Mouse (Mus musculus): ENCODE results near the gene Pde8a.

The Pde8a gene

DNA sequence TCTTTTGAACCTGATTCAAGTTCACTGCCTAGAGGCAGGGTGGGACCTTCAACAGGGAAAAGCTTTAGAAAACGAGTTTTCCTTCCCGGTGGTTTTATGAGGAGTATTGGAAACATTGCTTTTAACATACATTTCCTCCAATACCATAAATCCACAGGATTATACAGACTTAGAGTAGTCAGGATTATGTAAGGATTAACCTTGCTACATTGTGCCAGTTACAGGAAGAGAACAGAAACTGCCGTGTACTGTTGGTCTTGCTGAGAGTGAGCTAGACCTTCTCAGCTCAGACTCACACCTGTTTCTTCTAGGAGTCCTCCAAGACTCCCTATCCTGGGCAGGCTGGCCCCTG, 125.1 kb downstream of the Pde8a start:
- DNase-seq (ENCODE audit: low spot score) = no peak

- DNase-seq (ENCODE audit: low spot score) = peak; percentile 68
Observed at GRCm38 (mm10) chr7:81339783-81340182, 126.4 kb downstream of the Pde8a start.

DNA sequence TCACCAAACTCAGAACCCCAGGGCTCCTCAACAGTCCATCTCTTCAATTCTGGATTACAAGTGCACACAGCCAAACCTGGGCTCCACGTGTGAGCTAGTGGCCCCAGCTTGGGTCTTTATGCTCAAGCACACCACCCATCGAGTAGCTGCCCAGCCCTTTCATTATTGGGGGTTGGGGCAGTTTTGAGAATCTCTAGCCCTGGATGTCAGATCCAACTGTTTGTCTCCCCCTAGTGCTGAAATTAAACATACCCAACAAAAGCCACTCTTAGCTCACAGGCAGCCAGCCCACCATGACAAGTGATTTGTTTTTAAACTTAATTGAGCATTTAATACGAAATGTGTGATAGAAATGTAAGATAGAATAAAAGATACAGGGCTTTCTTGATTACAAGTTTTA, 128.2 kb downstream of the Pde8a start:
- no peak for DNase-seq (ENCODE audit: low spot score)

DNA sequence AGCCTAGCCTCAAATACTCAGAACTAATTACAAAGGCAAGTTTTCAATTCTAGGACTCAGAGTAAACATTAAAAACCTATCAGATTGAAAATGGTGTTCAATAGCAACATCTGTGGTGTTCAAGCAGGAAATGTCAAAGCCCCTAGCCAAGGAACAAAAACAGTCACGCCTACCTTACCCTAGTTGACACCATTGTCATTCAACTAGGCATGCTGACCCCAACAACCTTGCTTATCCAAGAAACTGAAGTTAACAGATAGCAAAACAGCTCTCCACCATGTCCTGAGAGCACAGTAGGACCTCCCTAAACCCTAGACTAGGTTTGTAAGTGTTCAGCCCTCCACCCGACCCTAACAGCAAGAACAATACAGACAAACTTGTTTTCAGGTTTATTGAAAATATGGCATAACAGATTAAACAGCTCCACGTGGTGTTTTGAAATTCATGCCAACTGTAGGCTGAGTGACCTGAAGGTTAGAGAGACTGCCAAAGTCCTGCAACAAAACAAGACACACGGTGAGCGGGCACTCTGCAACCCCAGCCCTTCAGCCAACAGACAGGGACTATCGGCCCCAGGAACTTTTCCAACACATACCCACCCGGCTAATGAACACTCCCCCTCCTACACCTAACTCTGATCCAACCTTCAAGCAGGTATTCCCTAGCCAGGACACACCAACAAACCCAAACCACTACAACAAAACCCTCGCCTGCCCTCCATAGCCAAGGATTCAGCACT, 129.1 kb downstream of the Pde8a start:
- no peak for DNase-seq (ENCODE audit: low spot score)

DNA sequence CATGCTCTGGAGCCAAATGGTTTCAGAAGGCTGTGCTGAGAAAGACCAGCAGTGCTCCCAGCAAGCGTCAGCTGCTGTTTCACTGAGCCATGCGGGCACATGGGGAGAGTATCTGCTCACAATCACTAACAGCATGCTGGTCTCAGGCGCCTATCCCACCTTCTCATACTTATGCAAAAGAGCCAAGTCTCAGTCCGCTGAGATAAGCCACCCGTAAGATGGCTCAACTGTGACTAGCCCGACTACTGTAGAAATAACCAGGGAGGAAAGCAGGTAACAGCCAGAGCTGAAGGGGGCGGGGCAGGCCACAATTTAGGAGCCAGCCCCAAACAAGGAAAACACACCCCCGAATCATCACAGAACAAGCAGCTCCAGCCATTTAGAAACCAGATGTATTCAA, 129.9 kb downstream of the Pde8a start:
- DNase-seq (ENCODE audit: low spot score) = peak; percentile 21

DNA sequence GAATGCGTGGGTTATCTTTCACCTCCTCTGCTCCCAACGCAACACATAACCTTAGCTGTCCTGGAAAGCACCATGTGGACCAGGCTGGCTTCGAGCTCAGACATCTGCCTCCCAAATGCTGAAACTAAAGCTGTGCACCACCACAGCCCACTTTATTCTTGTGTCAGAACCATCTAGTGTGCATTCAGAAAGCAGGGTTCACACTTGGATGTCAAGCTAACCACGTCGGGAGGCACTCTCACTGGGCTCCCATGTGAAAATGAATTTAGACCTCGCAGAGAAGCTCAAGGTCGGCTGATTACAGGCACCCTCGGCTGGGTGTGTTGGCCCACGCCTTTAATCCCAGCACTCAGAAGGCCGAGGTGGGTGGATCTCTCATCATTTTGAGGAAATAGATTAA, 130.4 kb downstream of the Pde8a start:
- DNase-seq (ENCODE audit: low spot score) = no peak

GRCm38 (mm10) chr7:81344544-81345446, 131.4 kb downstream of the Pde8a start, which contains the start of gene Rps17:
Gene Rps17, minus strand, starts transcription at chr7:81345254.
- DNase-seq (ENCODE audit: low spot score) = peak; percentile 94

GRCm38 (mm10) chr7:81345447-81346170, 132.2 kb downstream of the Pde8a start:
- no peak for DNase-seq (ENCODE audit: low spot score)

- no peak for DNase-seq (ENCODE audit: low spot score)
Observed at GRCm38 (mm10) chr7:81348206-81348605, 134.8 kb downstream of the Pde8a start.

GRCm38 (mm10) chr7:81351826-81352225, 138.4 kb downstream of the Pde8a start:
- no peak for DNase-seq (ENCODE audit: low spot score)

DNA sequence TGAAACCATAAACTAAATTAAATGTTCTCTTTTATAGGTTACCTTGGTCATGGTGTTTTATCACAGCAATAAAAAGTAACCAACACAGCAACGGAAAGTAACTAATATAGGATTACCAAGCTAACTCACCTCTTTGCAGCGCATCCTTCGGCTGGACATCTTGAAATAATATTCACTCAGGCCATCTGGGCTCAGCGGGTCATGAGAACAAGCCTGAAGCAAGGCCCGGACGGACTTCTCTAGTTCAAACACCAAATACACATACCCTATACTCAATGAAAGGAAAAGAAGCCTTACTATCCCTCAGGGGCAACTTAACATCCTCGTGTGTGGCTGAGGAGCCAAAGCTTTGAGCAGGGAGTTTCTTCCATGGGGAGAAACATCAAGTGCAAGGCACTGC, 142.3 kb downstream of the Pde8a start:
- DNase-seq (ENCODE audit: low spot score) = no peak

DNA sequence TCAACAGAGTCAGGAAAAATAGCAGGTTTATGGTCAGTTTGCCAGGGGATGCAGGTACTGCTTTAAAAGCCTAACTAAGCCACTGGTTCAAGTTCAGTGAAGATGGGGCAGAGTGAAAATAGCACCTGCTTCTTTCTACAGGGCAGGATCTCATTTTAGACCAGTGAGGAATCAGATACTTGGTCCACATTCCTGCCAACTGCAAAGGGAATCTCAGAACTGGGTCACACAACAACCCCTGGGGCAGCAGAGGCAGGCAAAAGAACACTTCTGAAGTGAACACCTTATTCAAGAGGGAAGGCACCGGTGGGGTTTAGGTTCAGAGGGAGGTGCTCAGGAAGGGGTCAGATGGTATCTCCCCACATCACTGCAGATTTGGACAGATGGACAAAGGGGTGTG, 143.0 kb downstream of the Pde8a start:
- no peak for DNase-seq (ENCODE audit: low spot score)

- no peak for DNase-seq (ENCODE audit: low spot score)
Observed at GRCm38 (mm10) chr7:81356975-81357374, 143.6 kb downstream of the Pde8a start.

DNA sequence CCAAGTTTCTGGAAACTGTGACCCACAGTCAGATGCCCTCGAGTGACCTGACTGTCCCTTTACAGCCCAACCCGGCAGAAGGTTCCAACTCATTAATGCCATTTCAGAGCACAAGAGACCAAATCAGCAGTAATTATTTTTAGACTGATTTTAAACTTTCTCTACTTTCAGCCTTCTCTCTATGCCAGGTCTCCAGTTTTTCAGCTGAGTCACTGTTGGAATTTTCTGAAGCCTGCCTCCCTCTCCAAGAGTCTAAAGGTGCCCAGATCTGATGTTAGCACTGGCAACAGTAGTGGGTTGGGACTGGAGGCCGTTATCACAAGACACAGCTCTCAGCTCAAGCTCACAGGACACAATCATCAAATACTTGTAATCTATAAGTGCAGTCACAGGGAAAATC, 154.6 kb downstream of the Pde8a start:
- DNase-seq (ENCODE audit: low spot score) = no peak

- no peak for DNase-seq (ENCODE audit: low spot score)
Observed at GRCm38 (mm10) chr7:81369724-81370123, 156.3 kb downstream of the Pde8a start.

GRCm38 (mm10) chr7:81371811-81372210, 158.4 kb downstream of the Pde8a start:
- no peak for DNase-seq (ENCODE audit: low spot score)

- peak; percentile 9 for DNase-seq (ENCODE audit: low spot score)
Observed at GRCm38 (mm10) chr7:81372337-81372920, 159.0 kb downstream of the Pde8a start.

DNA sequence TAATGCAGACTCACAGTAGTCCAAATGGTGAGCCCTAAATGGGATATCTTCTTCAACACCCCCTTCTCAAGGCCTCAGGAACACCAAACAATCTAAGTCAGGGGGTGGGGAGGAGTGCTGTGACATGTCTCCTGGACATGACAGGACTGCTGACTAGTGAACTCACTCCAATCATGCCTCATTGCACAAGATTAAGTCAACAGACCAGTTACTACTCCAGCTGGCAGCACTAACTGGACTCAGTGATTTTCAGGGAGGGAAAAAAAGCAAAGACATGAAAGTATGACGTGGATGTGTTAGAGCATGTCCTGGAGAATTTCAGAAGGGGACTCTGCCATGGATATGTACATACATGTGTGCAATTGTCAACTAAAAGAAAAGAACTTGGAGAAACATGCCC, 166.0 kb downstream of the Pde8a start:
- no peak for DNase-seq (ENCODE audit: low spot score)

All from yolk sac, embryonic 10.5 days (tissue).